Mouse (Mus musculus): ENCODE measurements at regions not wholly inside any gene's neighbourhood (a gene's known extent, or its start where the extent isn't known, plus 50 kb on each side); places are given as distances from the start of the nearest gene placed in this dataset.

- Histone ChIP-seq H3K27me3 (replicated peaks) (no peaks in the 10 kb centered on the region), H3K36me3 (no peaks in the 10 kb centered on the region), H3K9ac (no peak overlapping the region), H3K9me3 (replicated peaks) (no peaks in the 10 kb centered on the region), H3K4me2 (no peak overlapping the region), H3K4me3 (no peak overlapping the region), H3K27ac (ENCODE audit: poor library complexity, severe bottlenecking) (no peak overlapping the region), H3K4me1 (replicated peaks) (no peaks in the 10 kb centered on the region)
- no peak for ATAC-seq (ENCODE audit: insufficient number of reproducible peaks, low FRiP score)
- 68% methylated on average over 10 of the region's 10 CpGs for WGBS
Measured at GRCm38 (mm10) chr10:120610076-120610475, 133.8 kb upstream of the Hmga2 start.

DNA sequence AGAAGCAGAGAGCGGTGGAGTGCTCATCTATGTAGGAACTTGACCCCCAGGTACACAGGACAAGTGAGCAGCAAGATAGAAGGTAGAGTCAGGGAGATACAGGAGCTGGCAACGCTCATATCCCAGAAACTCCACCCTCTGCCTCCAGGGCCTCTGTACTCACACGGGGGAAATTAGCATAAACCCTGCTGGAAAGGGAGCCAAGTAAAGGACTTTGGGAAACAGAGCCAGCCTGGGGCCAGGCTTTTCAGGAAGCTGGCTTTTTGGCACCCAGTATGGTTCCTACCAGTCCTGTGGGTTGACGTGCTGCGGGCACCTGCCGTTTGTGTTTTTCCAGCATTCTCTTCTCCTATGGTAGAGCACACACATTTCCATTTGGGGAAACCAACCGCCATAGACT lies 128.2 kb upstream of the Hmga2 start:
- no peak for ATAC-seq (ENCODE audit: insufficient number of reproducible peaks, low FRiP score)
- Histone ChIP-seq H3K9ac (no peak overlapping the region), H3K4me3 (no peak overlapping the region), H3K9me3 (replicated peaks) (no peaks in the 10 kb centered on the region), H3K4me1 (replicated peaks) (no peaks in the 10 kb centered on the region), H3K27me3 (replicated peaks) (0 out of 2 replicates have a peak, but pooled peaks cover 5% of the 10 kb centered on the region), H3K36me3 (no peaks in the 10 kb centered on the region), H3K27ac (ENCODE audit: poor library complexity, severe bottlenecking) (no peak overlapping the region), H3K4me2 (no peak overlapping the region)
- 54% methylated on average over 7 of the region's 7 CpGs for WGBS

GRCm38 (mm10) chr10:120603167-120603566 lies 126.9 kb upstream of the Hmga2 start:
- no peak overlapping the region for H3K27ac ChIP-seq (ENCODE audit: poor library complexity, severe bottlenecking)
- H3K4me1 ChIP-seq (replicated peaks), result no peaks in the 10 kb centered on the region
- 84% methylated on average over 4 of the region's 4 CpGs for WGBS

DNA sequence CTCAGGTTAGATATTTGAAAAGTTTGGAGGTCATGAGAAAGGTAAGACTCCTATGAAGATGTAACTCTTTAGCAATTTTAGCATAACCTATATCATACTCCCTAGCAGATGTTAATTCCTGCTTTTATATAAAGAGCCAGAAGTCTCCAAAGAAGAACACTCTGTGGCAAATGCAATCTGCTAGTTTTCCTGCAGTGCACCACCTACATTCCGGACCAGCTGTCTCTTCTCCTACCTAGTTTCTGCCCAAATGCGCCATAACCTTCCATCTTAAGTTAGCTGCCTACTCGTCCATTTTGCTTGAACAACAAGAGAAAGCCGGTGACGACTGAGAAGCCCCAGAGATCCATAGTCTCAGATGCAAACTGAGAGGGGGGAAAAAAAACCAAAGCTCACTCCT lies 124.5 kb upstream of the Hmga2 start:
- no peak overlapping the region for H3K27ac ChIP-seq (ENCODE audit: poor library complexity, severe bottlenecking)

More at GRCm38 (mm10) chr10:120603167-120603566, 126.9 kb upstream of the Hmga2 start:
- H3K9me3 ChIP-seq (replicated peaks), result no peaks in the 10 kb centered on the region
- no peak for ATAC-seq (ENCODE audit: insufficient number of reproducible peaks, low FRiP score)
- 0 out of 2 replicates have a peak, but pooled peaks cover 5% of the 10 kb centered on the region for H3K27me3 ChIP-seq (replicated peaks)
- H3K36me3 ChIP-seq, result no peaks in the 10 kb centered on the region
- no peak overlapping the region for H3K9ac ChIP-seq
- H3K4me2 ChIP-seq, result no peak overlapping the region
- no peak overlapping the region for H3K4me3 ChIP-seq

DNA sequence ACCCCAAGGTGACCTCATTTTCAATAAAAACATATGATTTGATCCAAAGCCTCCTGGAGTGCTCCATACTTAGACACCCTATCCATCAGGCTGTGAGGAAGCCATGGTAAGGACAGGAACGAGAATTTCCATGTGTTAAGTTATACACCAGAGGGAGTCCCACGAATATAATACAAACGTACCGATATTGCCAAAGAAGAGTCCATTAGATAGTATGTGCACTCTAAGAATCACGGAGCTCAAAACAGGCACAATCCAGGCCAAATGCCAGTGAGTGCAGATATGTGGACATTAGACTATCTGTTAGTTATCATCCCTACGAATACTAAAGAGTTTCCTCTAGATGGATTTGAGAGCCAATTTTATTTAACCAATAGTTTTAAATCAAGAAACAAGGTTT lies 123.3 kb upstream of the Hmga2 start:
- 0 out of 2 replicates have a peak, but pooled peaks cover 2% of the 10 kb centered on the region for H3K4me1 ChIP-seq (replicated peaks)
- no peak overlapping the region for H3K9ac ChIP-seq
- H3K36me3 ChIP-seq, result no peaks in the 10 kb centered on the region
- H3K4me3 ChIP-seq, result no peak overlapping the region
- H3K9me3 ChIP-seq (replicated peaks), result no peaks in the 10 kb centered on the region
- no peak overlapping the region for H3K27ac ChIP-seq (ENCODE audit: poor library complexity, severe bottlenecking)
- no peak for ATAC-seq (ENCODE audit: insufficient number of reproducible peaks, low FRiP score)
- H3K4me2 ChIP-seq, result no peak overlapping the region
- 77% methylated on average over 6 of the region's 6 CpGs for WGBS
- 0 out of 2 replicates have a peak, but pooled peaks cover 5% of the 10 kb centered on the region for H3K27me3 ChIP-seq (replicated peaks)

More for the DNA sequence above, 124.5 kb upstream of the Hmga2 start:
- H3K4me2 ChIP-seq, result no peak overlapping the region
- H3K27me3 ChIP-seq (replicated peaks), result 0 out of 2 replicates have a peak, but pooled peaks cover 5% of the 10 kb centered on the region
- 0 out of 2 replicates have a peak, but pooled peaks cover 2% of the 10 kb centered on the region for H3K4me1 ChIP-seq (replicated peaks)
- ATAC-seq (ENCODE audit: insufficient number of reproducible peaks, low FRiP score), result no peak
- WGBS, result 77% methylated on average over 5 of the region's 5 CpGs
- no peaks in the 10 kb centered on the region for H3K36me3 ChIP-seq
- H3K9me3 ChIP-seq (replicated peaks), result no peaks in the 10 kb centered on the region
- H3K4me3 ChIP-seq, result no peak overlapping the region
- H3K9ac ChIP-seq, result no peak overlapping the region

DNA sequence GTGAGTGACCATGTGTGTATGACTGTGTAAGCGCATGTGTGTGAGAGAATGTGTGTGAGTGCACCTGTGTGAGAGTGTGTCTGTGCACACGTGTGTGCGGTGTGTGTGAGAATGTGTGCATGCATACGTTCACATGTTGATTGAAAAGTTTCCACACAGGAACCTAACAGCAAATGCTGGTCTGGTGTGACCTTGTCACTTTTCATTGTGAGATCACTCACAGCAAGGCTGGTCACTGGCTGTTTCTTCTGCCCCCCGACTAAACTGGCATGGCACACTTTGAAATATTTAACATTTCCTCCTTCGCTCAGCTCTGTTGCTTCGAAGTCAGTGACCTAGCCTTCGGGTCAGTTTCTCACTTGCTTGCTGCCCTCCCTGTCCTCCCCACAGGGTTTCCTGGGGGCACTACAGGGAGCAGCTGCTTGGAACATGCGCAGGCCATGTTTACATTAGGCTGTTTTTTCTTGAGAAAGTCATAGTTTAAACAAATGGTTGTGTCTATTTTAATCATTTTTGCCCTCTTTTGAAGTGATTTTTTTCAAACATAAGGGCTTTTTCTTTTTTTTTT lies 121.1 kb upstream of the Hmga2 start:
- H3K27me3 ChIP-seq (replicated peaks), result no peaks in the 10 kb centered on the region
- no peak overlapping the region for H3K4me3 ChIP-seq
- H3K27ac ChIP-seq (ENCODE audit: poor library complexity, severe bottlenecking), result no peak overlapping the region
- ATAC-seq (ENCODE audit: insufficient number of reproducible peaks, low FRiP score), result no peak
- H3K9me3 ChIP-seq (replicated peaks), result peaks cover 8% of the 10 kb centered on the region
- no peak overlapping the region for H3K9ac ChIP-seq
- H3K4me2 ChIP-seq, result no peak overlapping the region
- WGBS, result 58% methylated on average over 9 of the region's 9 CpGs
- 0 out of 2 replicates have a peak, but pooled peaks cover 2% of the 10 kb centered on the region for H3K4me1 ChIP-seq (replicated peaks)
- H3K36me3 ChIP-seq, result no peaks in the 10 kb centered on the region

DNA sequence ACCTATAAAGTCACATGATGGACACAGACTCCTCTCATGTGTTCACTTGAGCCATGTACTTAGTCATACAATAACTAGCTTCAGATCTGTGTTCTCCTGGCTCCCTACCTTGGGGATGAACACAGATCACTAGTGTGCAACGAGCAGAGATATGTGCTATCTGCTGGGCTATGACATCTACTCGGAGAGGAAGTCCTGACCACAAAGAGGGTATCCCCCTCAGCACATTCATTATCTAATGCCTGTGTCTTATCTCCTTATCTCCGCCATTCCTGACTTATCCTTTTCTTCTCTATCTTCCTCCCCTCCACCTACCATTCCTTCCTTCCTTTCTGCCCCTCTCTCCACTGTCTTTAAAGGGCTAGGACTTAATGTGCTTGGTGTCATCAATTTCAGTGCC lies 118.9 kb upstream of the Hmga2 start:
- Histone ChIP-seq H3K9me3 (replicated peaks) (peaks cover 8% of the 10 kb centered on the region), H3K27me3 (replicated peaks) (no peaks in the 10 kb centered on the region), H3K4me1 (replicated peaks) (0 out of 2 replicates have a peak, but pooled peaks cover 2% of the 10 kb centered on the region), H3K27ac (ENCODE audit: poor library complexity, severe bottlenecking) (no peak overlapping the region), H3K4me2 (no peak overlapping the region), H3K4me3 (no peak overlapping the region), H3K36me3 (no peaks in the 10 kb centered on the region), H3K9ac (no peak overlapping the region)
- no peak for ATAC-seq (ENCODE audit: insufficient number of reproducible peaks, low FRiP score)
- 61% methylated on average over 3 of the region's 3 CpGs for WGBS

DNA sequence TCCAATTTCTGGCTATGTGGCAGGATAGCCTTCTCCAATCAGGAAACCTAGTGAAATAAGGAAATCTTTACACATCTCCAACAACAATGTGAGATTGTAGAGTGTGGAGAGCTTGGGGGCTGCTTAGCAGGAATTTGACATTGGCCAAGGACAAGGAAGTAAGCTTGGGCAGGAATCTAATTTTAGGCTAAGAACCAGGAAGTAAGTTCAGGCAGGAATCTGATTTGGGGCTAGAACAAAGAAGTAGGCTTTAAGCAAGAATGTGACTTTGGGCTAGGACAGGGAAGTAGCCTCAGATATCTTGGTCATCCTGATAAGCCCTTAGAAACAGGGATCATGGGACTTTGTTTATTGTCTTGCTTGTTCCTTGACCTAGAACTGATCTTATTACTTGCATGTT lies 117.6 kb upstream of the Hmga2 start:
- Histone ChIP-seq H3K9me3 (replicated peaks) (peaks cover 8% of the 10 kb centered on the region), H3K4me3 (no peak overlapping the region), H3K4me2 (no peak overlapping the region), H3K9ac (no peak overlapping the region), H3K4me1 (replicated peaks) (0 out of 2 replicates have a peak, but pooled peaks cover 2% of the 10 kb centered on the region), H3K36me3 (no peaks in the 10 kb centered on the region), H3K27ac (ENCODE audit: poor library complexity, severe bottlenecking) (no peak overlapping the region), H3K27me3 (replicated peaks) (no peaks in the 10 kb centered on the region)
- no peak for ATAC-seq (ENCODE audit: insufficient number of reproducible peaks, low FRiP score)

DNA sequence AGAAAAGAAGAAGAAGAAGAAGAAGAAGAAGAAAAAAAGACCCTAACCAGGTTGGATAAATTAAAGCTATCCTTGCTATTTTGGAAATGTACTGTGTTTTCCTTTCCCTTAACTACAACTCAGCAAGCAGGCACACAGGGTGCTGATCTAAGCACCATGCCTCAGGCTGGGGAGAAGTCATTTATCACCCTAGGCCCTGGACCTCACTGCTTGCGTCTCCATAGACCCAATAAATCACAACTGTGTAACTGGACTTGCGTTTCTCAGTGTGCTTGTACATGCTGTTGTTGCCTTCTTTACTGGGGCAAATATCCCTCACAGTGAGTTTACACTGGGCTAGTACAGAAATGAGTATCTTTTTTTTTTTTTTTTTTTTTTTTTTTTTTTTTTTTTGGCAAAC lies 113.4 kb upstream of the Hmga2 start:
- Histone ChIP-seq H3K36me3 (no peaks in the 10 kb centered on the region), H3K9me3 (replicated peaks) (peaks cover 8% of the 10 kb centered on the region), H3K27ac (ENCODE audit: poor library complexity, severe bottlenecking) (no peak overlapping the region), H3K4me2 (no peak overlapping the region), H3K4me1 (replicated peaks) (no peaks in the 10 kb centered on the region), H3K4me3 (no peak overlapping the region), H3K9ac (no peak overlapping the region), H3K27me3 (replicated peaks) (no peaks in the 10 kb centered on the region)
- ATAC-seq (ENCODE audit: insufficient number of reproducible peaks, low FRiP score), result no peak
- WGBS, result 90% methylated on average over 2 of the region's 2 CpGs

- no peak overlapping the region for H3K27ac ChIP-seq (ENCODE audit: poor library complexity, severe bottlenecking)
- peaks cover 3% of the 10 kb centered on the region for H3K4me1 ChIP-seq (replicated peaks)
- no peak overlapping the region for H3K4me2 ChIP-seq
- H3K4me3 ChIP-seq, result no peak overlapping the region
- 75% methylated on average over 8 of the region's 8 CpGs for WGBS
- no peaks in the 10 kb centered on the region for H3K27me3 ChIP-seq (replicated peaks)
- no peaks in the 10 kb centered on the region for H3K36me3 ChIP-seq
- H3K9ac ChIP-seq, result no peak overlapping the region
- no peaks in the 10 kb centered on the region for H3K9me3 ChIP-seq (replicated peaks)
- no peak for ATAC-seq (ENCODE audit: insufficient number of reproducible peaks, low FRiP score)
Measured at GRCm38 (mm10) chr10:120587854-120588633, 111.8 kb upstream of the Hmga2 start.

DNA sequence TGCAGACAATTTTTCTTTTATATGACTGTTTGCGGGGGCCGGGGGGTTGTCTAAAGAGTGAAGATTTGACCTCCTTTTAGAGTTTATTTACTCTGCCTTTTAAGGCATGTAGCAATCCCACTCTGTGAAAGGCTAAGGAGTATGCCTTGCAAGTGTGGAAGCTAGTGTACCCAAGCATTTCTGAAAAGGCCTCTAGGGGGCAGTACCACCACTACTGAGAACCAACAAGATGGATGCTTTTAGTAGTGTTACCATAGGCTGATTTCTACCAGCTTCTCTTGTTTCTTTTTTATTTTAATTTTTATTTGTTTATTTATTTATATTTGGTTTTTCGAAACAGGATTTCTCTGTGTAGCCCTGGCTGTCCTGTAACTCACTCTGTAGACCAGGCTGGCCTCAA lies 110.9 kb upstream of the Hmga2 start:
- no peak overlapping the region for H3K27ac ChIP-seq (ENCODE audit: poor library complexity, severe bottlenecking)
- 84% methylated on average over 3 of the region's 3 CpGs for WGBS

More for the DNA sequence above, 110.9 kb upstream of the Hmga2 start:
- peaks cover 12% of the 10 kb centered on the region for H3K4me1 ChIP-seq (replicated peaks)
- no peak for ATAC-seq (ENCODE audit: insufficient number of reproducible peaks, low FRiP score)
- H3K4me2 ChIP-seq, result no peak overlapping the region
- H3K9ac ChIP-seq, result no peak overlapping the region
- H3K27me3 ChIP-seq (replicated peaks), result no peaks in the 10 kb centered on the region
- no peak overlapping the region for H3K4me3 ChIP-seq
- no peaks in the 10 kb centered on the region for H3K9me3 ChIP-seq (replicated peaks)
- no peaks in the 10 kb centered on the region for H3K36me3 ChIP-seq
